Mouse (Mus musculus) regulatory T cell (primary cell): ENCODE measurements around the gene Tmem171.

Experiments used
- in situ Hi-C: fragments of 300-600 bp; cut with MboI, MseI; formaldehyde crosslinking; loops from one replicate; pipeline ENCODE4 v1.15.1; 2025; ENCODE audit warnings: high pct_unique_total_duplicates

Gene Tmem171

GRCm38 (mm10) chr13:98651228-98651977 lies 43.2 kb downstream of the Tmem171 start:
- in situ Hi-C loops = no loop called here

DNA sequence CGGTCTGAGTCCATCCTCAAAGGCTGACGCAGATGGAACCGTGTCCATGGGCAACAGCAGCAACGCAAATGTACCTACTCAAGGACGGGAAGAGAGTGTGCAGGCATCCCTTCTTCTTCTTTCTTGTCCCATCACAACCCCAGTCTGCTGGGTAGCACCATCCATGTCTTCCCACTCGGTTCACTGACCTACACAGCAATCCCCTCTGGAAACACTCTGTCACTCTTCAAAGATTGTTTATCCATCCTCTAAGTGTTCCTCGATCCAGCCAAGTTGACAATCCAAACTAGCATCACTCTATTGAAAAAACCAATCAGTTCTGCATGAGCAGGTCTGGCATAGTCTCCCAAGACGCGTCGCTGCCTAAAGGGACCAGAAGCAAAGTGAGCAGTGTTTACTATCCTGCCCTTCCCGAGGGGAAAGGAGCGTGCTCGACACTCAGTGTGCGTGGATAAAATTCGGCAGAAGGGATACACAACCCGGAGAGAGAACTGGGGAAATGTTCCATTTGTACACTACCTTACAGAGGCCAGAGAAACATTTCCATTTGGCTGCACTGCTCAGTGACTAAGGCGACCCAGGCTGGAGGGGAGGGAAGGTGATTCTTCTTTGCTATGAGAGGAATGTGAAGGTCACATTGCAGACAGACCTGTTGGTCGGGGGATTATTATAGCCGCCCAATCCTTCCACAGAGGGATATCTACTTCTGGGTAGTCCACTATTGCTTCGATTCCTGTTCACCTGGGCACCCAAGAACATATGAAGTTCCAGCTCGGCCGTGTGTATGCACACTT lies 46.7 kb downstream of the Tmem171 start:
- in situ Hi-C loops = no loop called here

DNA sequence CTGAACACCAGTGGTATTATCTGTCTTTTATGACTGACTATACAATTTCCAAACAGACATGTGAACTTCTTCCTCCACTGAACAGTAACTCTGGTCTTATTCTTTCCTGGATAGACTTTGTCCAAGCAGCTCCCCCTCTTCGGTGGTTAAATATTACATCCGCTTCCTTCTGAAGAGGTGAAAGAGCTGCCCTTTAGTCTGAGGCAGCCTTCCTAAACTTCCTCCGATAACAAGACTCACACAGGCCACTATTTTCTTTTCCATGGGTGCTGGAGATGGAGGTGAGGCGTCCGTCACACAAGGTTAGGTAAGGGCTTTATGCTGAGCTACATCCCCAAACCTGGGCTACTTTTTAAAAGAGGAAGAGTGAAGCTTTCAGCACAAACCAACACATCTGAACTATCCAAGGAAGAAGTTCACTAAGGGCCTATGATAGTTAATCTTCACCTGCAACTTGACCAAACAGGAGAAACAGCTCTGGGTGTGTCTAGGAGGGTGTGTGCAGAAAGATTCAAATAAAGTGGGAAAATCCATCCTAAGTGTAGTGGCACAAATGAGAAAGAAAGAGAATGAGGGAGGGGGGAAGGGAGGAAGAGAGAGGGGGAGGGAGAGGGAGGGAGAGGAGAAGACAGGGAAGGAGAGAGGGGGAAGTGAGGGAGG lies 56.0 kb downstream of the Tmem171 start:
- in situ Hi-C loops = no loop called here

- in situ Hi-C loops = no loop called here
Measured at GRCm38 (mm10) chr13:98637145-98637544, 57.5 kb downstream of the Tmem171 start, which contains the start of gene Tmem174. Tmem174 (minus strand) TSS chr13:98637410.

- in situ Hi-C loops = no loop called here
Measured at GRCm38 (mm10) chr13:98636571-98636970, 58.1 kb downstream of the Tmem171 start.
